Mouse (Mus musculus) spleen, adult 2 months (tissue): Measurements from ENCODE around the gene Tbk1.

ENCODE experiments used
- CTCF ChIP-seq: fragments of 200-500 bp; IDR thresholded peaks from 2 replicates; pipeline ENCODE4 v1.5.1; 2011; ENCODE audit warnings: mild to moderate bottlenecking, inconsistent platforms; ENCODE audit not compliant: insufficient read depth, insufficient read length, insufficient replicate concordance; ENCODE audit errors: extremely low read depth
- POLR2A ChIP-seq: fragments of 200-500 bp; IDR thresholded peaks from 2 replicates; pipeline ENCODE4 v1.6.1; 2011; ENCODE audit warnings: low read depth, low read length, inconsistent platforms

GRCm38 (mm10) chr10:121625407-121626185 lies 39.0 kb upstream of the Tbk1 start:
- no peak for TF ChIP-seq POLR2A
- TF ChIP-seq CTCF = no peak
